Mouse (Mus musculus) embryonic fibroblast, embryonic 13.5 days (primary cell): ENCODE measurements at regions not wholly inside any gene's neighbourhood (a gene's known extent, or its start where the extent isn't known, plus 50 kb on each side); places are given as distances from the start of the nearest gene placed in this dataset.

Source experiments
- H3K27ac ChIP-seq: 2 replicates; pipeline ENCODE4 v1.5.1; 2012; ENCODE audit warnings: low read length, control low read depth, inconsistent platforms; ENCODE audit not compliant: insufficient read depth
- H3K4me1 ChIP-seq: 2 replicates; pipeline ENCODE4 v1.6.1; 2011; ENCODE audit warnings: low read length; ENCODE audit not compliant: control insufficient read depth, insufficient read depth
- H3K4me3 ChIP-seq: 2 replicates; pipeline ENCODE4 v1.5.1; 2011; ENCODE audit warnings: mild to moderate bottlenecking, control low read depth, low read length; ENCODE audit not compliant: insufficient read depth
- CTCF ChIP-seq: IDR thresholded peaks from 2 replicates; pipeline ENCODE4 v1.5.1; 2011; ENCODE audit warnings: mild to moderate bottlenecking, control low read depth, low read length, moderate library complexity, borderline replicate concordance; ENCODE audit not compliant: insufficient read depth
- POLR2A ChIP-seq: IDR thresholded peaks from 2 replicates; pipeline ENCODE4 v1.6.1; 2011; ENCODE audit warnings: low read depth, mild to moderate bottlenecking, control low read depth, low read length, moderate library complexity

- Histone ChIP-seq H3K4me3 (no peak overlapping the region), H3K27ac (no peak overlapping the region), H3K4me1 (peaks cover 9% of the 10 kb centered on the region)
- TF ChIP-seq CTCF (no peak), POLR2A (no peak)
Measured at GRCm38 (mm10) chr12:25187216-25187615, 90.3 kb upstream of the Id2 start.

- H3K4me3 ChIP-seq, result no peak overlapping the region
- H3K27ac ChIP-seq, result no peak overlapping the region
- TF ChIP-seq CTCF (no peak), POLR2A (no peak)
- peaks cover 4% of the 10 kb centered on the region for H3K4me1 ChIP-seq
Measured at GRCm38 (mm10) chr12:25182680-25183079, 85.7 kb upstream of the Id2 start.

DNA sequence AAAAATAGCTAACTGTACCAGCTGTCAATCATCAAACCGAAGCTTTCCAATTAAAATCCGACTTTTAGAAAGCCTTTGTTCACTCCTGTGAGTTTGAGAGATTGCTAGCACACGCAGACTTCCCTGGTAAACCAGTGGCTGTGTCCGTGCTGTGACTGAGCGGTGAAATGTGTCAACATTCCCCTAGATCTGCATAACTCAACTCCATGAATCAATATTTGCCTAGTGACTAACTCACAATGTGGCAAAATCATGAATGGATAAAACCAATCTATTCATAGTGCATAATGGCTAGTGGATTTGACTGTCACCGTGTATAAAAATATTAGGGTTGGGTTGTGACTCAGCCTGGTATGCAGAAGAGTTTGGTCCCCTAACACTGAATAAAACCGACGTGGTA lies 84.4 kb upstream of the Id2 start:
- H3K4me3 ChIP-seq, result no peak overlapping the region
- peaks cover 4% of the 10 kb centered on the region for H3K4me1 ChIP-seq
- H3K27ac ChIP-seq, result peak overlapping the region; percentile 13; the same call in 1 of the 2 replicates
- no peak for TF ChIP-seq POLR2A
- no peak for TF ChIP-seq CTCF

DNA sequence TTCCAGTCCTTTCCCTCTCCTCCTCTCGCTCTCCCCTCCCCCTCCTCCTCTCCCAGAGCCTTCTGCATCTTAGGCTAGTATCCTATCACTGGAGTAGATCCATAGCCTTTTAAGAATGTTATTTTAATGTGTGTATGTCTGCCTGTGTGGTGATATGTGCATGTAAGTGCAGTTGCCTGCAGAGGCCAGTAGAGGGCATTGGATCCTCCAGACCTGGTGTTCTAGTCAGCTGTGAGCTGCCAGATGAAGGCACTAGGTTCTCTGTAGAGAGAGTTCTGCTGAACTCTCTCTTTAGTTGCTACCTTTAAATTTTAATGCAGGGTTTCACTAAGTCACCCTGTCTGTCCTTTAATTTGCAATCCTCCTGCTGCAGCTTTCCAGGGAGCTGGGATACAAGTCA lies 83.9 kb upstream of the Id2 start:
- Histone ChIP-seq H3K4me1 (peaks cover 4% of the 10 kb centered on the region), H3K27ac (0 out of 2 replicates have a peak overlapping the region, but pooled peaks have one; percentile 13), H3K4me3 (no peak overlapping the region)
- TF ChIP-seq CTCF (0 out of 2 replicates have a peak, but pooled peaks have one; percentile 14), POLR2A (no peak)

- Histone ChIP-seq H3K27ac (no peak overlapping the region), H3K4me3 (no peak overlapping the region), H3K4me1 (peaks cover 4% of the 10 kb centered on the region)
- TF ChIP-seq POLR2A (no peak), CTCF (no peak)
Measured at GRCm38 (mm10) chr12:25180289-25180688, 83.3 kb upstream of the Id2 start.

- Histone ChIP-seq H3K27ac (no peak overlapping the region), H3K4me3 (no peak overlapping the region), H3K4me1 (peaks cover 4% of the 10 kb centered on the region)
- TF ChIP-seq POLR2A (no peak), CTCF (no peak)
Measured at GRCm38 (mm10) chr12:25178491-25179115, 81.7 kb upstream of the Id2 start.

GRCm38 (mm10) chr12:25177827-25178226 lies 80.9 kb upstream of the Id2 start:
- H3K27ac ChIP-seq, result no peak overlapping the region
- no peak overlapping the region for H3K4me3 ChIP-seq
- peaks cover 4% of the 10 kb centered on the region; the same call in 1 of the 2 replicates for H3K4me1 ChIP-seq
- TF ChIP-seq POLR2A (no peak), CTCF (no peak)

- Histone ChIP-seq H3K4me1 (peaks cover 1% of the 10 kb centered on the region; the same call in 1 of the 2 replicates), H3K27ac (no peak overlapping the region), H3K4me3 (no peak overlapping the region)
- TF ChIP-seq CTCF (no peak), POLR2A (no peak)
Measured at GRCm38 (mm10) chr12:25176565-25176964, 79.6 kb upstream of the Id2 start.

DNA sequence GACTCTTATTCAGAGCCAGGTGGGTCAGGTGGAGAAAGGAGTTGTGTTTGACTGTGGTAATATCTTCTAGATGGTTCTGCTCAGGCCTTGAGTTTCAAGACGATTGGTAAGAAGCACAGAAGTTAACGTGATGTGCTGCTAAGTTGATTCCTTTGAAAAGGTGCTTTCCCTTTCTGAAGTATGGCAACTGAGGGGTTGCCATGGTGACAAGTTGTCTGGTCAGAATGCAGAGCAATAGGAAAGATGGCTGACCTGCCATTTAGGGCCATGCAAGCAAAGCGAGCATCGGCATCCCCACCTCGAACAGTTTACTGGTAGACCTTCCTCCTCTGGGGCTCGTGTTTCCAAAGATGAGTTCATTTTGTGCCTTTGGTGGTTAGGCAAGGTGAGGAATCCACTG lies 76.1 kb upstream of the Id2 start:
- Histone ChIP-seq H3K4me1 (no peaks in the 10 kb centered on the region), H3K27ac (no peak overlapping the region), H3K4me3 (no peak overlapping the region)
- TF ChIP-seq POLR2A (no peak), CTCF (no peak)

DNA sequence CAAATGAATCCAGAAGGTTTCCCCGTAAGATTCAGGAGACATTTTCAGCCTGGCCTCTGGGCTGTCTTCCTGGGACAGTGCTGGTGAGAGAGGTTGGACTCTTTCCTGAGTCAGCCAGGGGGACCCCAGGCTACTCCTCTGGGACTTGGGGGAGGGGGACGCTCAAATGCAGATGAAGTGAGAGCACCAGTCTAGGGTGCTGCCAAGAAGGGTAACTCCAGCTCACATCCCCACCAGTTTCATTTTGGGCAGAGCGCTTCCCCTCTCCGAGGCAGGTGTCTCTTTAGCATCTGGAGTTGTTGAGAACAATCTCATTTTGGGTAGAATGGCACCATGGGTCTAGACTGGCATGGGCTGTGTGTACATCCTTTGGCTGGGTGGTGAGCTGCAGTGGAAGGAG lies 75.5 kb upstream of the Id2 start:
- Histone ChIP-seq H3K4me1 (no peaks in the 10 kb centered on the region), H3K27ac (no peak overlapping the region), H3K4me3 (no peak overlapping the region)
- no peak for TF ChIP-seq POLR2A
- TF ChIP-seq CTCF, result no peak

DNA sequence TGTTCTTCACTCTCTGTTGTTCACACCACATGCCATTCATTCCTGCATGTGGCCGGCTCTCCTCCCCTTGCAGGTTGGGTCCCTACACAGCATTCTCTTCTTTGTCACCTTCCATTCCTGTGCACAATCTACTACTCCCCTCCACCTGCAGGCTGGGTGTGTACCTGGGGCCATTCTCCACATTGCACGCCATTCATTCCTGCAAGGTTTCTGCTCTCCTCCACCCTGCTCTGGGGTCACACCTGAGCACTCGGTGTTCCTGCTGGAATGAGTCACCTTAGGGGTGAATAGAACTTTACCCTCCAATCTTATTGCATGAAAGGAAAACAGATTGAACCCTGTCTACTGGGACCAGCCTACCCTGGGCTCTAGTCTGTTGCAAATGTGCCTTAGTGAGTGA lies 72.7 kb upstream of the Id2 start:
- Histone ChIP-seq H3K4me1 (no peaks in the 10 kb centered on the region), H3K4me3 (no peak overlapping the region), H3K27ac (no peak overlapping the region)
- no peak for TF ChIP-seq CTCF
- no peak for TF ChIP-seq POLR2A
